Mouse (Mus musculus) ovary, postnatal 10 days (tissue): ENCODE data around the gene Ilkap.

ENCODE experiments used
- DNase-seq: peaks from one replicate; pipeline ENCODE4 v3.0.0; 2022; ENCODE audit warnings: low spot score

Gene Ilkap

GRCm38 (mm10) chr1:91413898-91414594, 15.4 kb upstream of the Ilkap start, which contains the start of gene Hes6:
Gene Hes6, minus strand, starts transcription at chr1:91414038.
- DNase-seq: peak; percentile 65

GRCm38 (mm10) chr1:91413536-91413897, 14.9 kb upstream of the Ilkap start:
- DNase-seq: no peak

DNA sequence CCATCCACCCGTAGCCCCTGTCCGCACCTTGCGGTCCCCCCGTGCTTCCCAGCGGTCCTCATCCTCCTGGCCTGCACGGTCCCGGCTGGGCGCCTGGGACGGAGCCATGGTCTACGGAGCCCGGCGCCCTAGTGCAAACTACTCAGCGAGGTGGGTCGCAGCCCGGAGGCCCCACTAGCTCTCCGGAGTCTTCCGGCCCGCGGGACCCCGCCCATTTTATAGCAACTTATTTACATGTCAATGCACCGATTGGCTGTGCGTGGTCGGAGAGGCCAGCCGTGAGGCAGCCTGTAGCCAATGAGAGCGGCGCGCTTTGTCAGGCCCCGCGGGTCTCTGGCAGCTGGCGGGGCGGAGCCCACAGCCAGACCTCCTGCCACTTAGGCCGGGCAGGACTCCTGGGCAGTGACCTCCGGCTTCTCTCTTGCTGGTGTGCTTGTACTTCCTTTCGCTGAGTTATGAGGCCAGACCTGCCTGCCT, 14.5 kb upstream of the Ilkap start:
- peak; percentile 68 for DNase-seq

- no peak for DNase-seq
Measured at GRCm38 (mm10) chr1:91412286-91413029, 13.8 kb upstream of the Ilkap start.

- no peak for DNase-seq
Measured at GRCm38 (mm10) chr1:91411631-91412285, 13.1 kb upstream of the Ilkap start.

- DNase-seq: no peak
Measured at GRCm38 (mm10) chr1:91407819-91408218, 9.2 kb upstream of the Ilkap start.

DNA sequence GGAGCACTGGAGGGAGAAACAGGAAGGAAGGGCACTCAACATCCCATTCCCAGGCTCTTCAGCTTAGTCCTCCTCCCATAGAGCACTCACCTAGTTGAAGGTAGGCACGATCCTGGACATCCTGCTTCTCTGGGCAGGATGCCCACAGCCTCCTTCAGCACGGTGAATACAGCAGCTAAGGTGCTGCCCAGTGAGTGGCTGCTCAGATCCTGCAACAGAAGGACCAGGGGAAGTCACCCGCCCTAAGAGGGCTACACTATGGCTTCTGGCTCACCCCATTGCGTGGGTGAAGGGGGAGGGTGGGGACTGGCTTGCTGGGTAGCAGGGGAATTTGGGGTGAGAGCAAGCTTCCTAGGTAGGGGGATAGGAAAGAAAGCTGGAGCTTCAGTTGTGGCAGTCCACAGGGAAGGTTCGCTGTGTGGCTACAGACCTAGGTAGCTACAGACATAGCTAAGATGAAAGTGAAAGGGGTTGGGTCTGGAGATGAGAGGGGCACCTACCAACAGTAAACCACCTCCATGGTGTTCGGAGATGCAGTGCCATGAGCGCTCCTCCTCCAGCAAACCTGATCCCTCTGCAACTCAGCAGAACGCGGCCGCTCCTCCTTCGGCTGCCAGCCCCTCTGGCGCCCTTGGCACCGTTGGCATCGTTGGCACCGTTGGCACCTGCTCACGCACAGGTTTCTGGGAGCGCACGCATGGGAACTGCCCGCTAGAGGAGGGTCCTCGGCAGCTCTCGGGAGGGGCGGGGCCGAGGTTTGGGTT, 7.0 kb upstream of the Ilkap start:
- no peak for DNase-seq

- DNase-seq: no peak
Measured at GRCm38 (mm10) chr1:91404976-91405375, 6.4 kb upstream of the Ilkap start.

DNA sequence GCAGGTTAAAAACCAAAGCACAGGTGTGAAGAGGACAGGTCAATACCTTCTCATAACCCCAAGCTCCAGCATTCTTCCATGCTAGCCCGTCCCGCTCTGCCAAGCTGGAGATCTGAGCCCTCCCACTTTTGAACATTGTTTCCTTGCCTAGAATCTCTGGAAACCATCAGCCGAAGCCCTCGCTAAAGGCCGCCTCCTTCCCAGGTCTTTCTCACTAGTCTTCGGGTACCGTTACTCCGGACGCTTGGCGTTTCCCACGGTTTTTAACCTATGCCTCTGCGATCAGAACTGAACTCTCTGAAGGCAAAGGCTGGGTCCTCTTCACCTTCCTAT, 722 bp downstream of the Ilkap start:
- DNase-seq: peak; percentile 9

DNA sequence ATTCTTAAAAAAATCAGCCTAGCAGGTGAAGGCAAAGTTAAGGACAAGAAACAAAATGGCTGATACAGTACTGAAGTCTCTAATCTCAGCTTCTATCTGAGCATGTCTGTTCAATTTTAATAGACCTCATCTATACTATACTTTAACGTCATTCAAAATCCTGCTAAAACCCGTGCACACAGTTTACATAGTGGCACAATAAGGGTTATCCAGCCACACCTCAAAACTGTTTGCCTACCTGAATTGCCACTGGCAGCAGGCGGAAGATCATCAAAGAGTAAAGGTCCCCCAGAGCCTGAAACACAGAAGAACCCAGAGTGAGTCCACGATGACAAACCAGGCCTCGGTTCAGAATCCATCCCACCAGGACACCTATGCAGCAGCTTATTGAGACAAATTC, 8.2 kb downstream of the Ilkap start:
- no peak for DNase-seq

- no peak for DNase-seq
Measured at GRCm38 (mm10) chr1:91381091-91381471, 17.5 kb downstream of the Ilkap start.

DNA sequence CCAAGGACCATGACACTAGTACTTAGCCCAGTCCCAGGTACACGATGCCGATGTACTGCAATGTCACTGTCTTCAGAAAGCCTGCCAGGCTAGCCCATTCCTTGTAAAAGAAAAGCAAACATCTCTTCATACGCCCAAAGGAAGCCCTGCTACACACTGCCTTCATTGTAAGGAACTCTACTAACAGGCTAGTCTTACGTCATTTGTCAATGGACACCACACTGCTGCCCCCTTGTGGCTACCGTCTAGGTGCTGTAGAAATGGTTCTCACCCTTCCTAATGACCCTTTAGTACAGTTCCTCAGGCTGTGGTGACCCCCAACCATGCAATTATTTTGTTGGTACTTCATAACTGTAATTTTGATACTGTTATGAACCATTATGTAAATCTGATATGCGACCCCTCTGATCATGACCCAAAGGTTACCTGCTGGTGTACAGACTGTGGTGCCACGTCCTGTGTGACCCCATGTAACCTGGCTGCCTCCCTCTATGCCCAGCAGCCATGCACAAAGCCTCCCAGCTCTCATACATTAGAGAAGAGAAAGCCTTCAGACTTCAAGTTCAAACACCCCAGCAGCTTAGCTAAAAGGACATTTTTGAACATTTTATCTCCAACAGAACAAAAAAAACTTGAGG, 18.0 kb downstream of the Ilkap start:
- peak; percentile 31 for DNase-seq

DNA sequence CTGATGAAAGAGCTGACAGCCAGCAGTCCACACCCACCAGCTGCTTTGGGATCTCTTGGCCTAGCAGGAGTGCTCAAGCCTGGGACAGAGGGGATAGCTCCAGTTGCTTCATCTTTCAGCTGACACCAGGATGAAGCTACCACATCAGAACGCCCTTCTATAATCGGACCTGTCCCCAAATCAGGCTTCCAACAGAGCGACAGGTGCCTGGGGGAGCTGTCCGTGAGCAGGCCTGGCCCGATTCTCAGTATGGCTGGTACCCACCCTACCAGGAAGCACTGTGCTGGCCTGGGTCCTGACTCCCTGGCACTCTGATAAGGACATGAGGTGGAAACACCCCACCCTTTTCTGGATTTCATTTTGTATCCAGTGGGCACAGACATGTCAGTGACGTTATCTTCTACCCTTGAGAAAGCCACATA, 25.2 kb downstream of the Ilkap start:
- DNase-seq: no peak

GRCm38 (mm10) chr1:91370055-91370454, 28.6 kb downstream of the Ilkap start:
- DNase-seq: no peak

GRCm38 (mm10) chr1:91369408-91369807, 29.2 kb downstream of the Ilkap start:
- DNase-seq: no peak

- DNase-seq: no peak
Measured at GRCm38 (mm10) chr1:91367295-91367694, 31.3 kb downstream of the Ilkap start.

- peak; percentile 43 for DNase-seq
Measured at GRCm38 (mm10) chr1:91366215-91367108, 32.2 kb downstream of the Ilkap start, which contains the start of gene Erfe. Gene Erfe, plus strand, starts transcription at chr1:91366430.

DNA sequence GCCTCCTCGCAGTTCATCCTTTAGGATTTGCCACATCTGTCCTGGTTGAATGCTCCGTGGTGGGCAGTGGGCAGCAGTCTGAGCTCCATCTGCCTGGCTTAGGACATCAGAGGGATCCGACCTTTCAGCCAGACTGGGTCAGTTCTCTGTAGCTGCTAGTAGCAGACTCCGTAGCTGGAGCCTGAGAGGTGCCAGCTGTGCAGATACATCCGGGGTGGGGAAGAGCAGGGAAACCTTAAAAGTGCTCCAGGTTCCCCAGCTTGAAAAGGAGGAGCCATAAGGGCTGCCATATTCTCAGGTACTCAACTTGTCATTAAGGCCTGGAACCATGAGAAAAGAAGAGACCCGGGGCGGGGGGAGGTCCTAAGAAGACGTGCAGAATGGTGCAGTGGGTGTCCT, 32.8 kb downstream of the Ilkap start:
- DNase-seq: no peak

- no peak for DNase-seq
Measured at GRCm38 (mm10) chr1:91364822-91365644, 33.6 kb downstream of the Ilkap start.

DNA sequence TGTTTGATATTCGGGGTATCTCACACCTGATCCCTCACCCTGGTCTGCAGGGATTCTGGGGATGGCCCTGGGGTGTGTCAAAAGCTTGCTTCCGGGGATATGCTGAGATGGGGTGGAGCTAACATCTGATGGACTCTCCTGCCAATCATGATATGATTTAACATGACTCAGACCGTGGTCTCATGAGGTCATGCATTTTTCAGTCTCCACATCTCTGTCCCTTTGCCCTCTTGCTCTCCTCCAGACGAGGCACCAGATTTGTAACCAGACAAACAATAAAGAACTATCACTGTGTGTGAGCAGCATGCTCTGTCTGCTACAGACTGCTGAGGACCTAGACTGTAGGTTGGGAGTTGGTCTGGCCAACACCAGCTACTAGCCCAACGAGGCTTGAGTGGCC, 36.5 kb downstream of the Ilkap start:
- no peak for DNase-seq
